Mouse (Mus musculus): ENCODE measurements at regions not wholly inside any gene's neighbourhood (a gene's known extent, or its start where the extent isn't known, plus 50 kb on each side); places are given as distances from the start of the nearest gene placed in this dataset.

GRCm38 (mm10) chr4:87718166-87718805, 314.9 kb downstream of the Mllt3 start:
- no peaks in the 10 kb centered on the region for H3K9me3 ChIP-seq (ENCODE audit: control insufficient read depth, low read length)
- H3K27me3 ChIP-seq (ENCODE audit: control insufficient read depth, insufficient read depth, low read length), result no peaks in the 10 kb centered on the region
- ATAC-seq (ENCODE audit: low FRiP score) (no peak), DNase-seq (ENCODE audit: low spot score, missing footprints) (no peak)
- H3K4me2 ChIP-seq, result no peak overlapping the region
- WGBS, result 38% methylated on average over 9 of the region's 9 CpGs
- no peak overlapping the region for H3K27ac ChIP-seq (ENCODE audit: low read depth, low read length)
- no peak overlapping the region for H3K4me3 ChIP-seq (ENCODE audit: low read depth, low read length)
- no peak overlapping the region for H3K9ac ChIP-seq (ENCODE audit: low read length)
- H3K36me3 ChIP-seq (ENCODE audit: control insufficient read depth, insufficient read depth, low read length), result no peaks in the 10 kb centered on the region
- peaks cover 9% of the 10 kb centered on the region; the same call in 1 of the 2 replicates for H3K4me1 ChIP-seq (ENCODE audit: control insufficient read depth, insufficient read depth, low read length)

GRCm38 (mm10) chr4:87715212-87715933, 317.8 kb downstream of the Mllt3 start:
- H3K9me3 ChIP-seq (ENCODE audit: control insufficient read depth, low read length), result no peaks in the 10 kb centered on the region
- peak; percentile 62; the same call in 1 of the 2 replicates for ATAC-seq (ENCODE audit: low FRiP score)
- no peaks in the 10 kb centered on the region for H3K36me3 ChIP-seq (ENCODE audit: control insufficient read depth, insufficient read depth, low read length)
- H3K27me3 ChIP-seq (ENCODE audit: control insufficient read depth, insufficient read depth, low read length), result no peaks in the 10 kb centered on the region
- peaks cover 3% of the 10 kb centered on the region; the same call in 1 of the 2 replicates for H3K4me1 ChIP-seq (ENCODE audit: control insufficient read depth, insufficient read depth, low read length)
- DNase-seq (ENCODE audit: low spot score, missing footprints), result no peak
- H3K27ac ChIP-seq (ENCODE audit: low read depth, low read length), result no peak overlapping the region
- WGBS, result 75% methylated on average over 11 of the region's 11 CpGs
- H3K9ac ChIP-seq (ENCODE audit: low read length), result no peak overlapping the region
- H3K4me3 ChIP-seq (ENCODE audit: low read depth, low read length), result no peak overlapping the region
- no peak overlapping the region for H3K4me2 ChIP-seq

- 78% methylated on average over 2 of the region's 2 CpGs for WGBS
- H3K27me3 ChIP-seq (ENCODE audit: control insufficient read depth, insufficient read depth, low read length), result no peaks in the 10 kb centered on the region
- no peaks in the 10 kb centered on the region for H3K36me3 ChIP-seq (ENCODE audit: control insufficient read depth, insufficient read depth, low read length)
- DNase-seq (ENCODE audit: low spot score, missing footprints) (no peak), ATAC-seq (ENCODE audit: low FRiP score) (no peak)
- no peak overlapping the region for H3K27ac ChIP-seq (ENCODE audit: low read depth, low read length)
- no peak overlapping the region for H3K9ac ChIP-seq (ENCODE audit: low read length)
- H3K9me3 ChIP-seq (ENCODE audit: control insufficient read depth, low read length), result no peaks in the 10 kb centered on the region
- H3K4me2 ChIP-seq, result no peak overlapping the region
- H3K4me1 ChIP-seq (ENCODE audit: control insufficient read depth, insufficient read depth, low read length), result peaks cover 4% of the 10 kb centered on the region; the same call in 1 of the 2 replicates
- no peak overlapping the region for H3K4me3 ChIP-seq (ENCODE audit: low read depth, low read length)
Measured at GRCm38 (mm10) chr4:87712691-87713090, 320.5 kb downstream of the Mllt3 start.

- no peak overlapping the region for H3K4me3 ChIP-seq (ENCODE audit: low read depth, low read length)
- H3K4me1 ChIP-seq (ENCODE audit: control insufficient read depth, insufficient read depth, low read length), result peaks cover 4% of the 10 kb centered on the region; the same call in 1 of the 2 replicates
- H3K36me3 ChIP-seq (ENCODE audit: control insufficient read depth, insufficient read depth, low read length), result no peaks in the 10 kb centered on the region
- no peaks in the 10 kb centered on the region for H3K9me3 ChIP-seq (ENCODE audit: control insufficient read depth, low read length)
- no peaks in the 10 kb centered on the region for H3K27me3 ChIP-seq (ENCODE audit: control insufficient read depth, insufficient read depth, low read length)
- WGBS, result 89% methylated on average over 3 of the region's 3 CpGs
- no peak overlapping the region for H3K9ac ChIP-seq (ENCODE audit: low read length)
- H3K27ac ChIP-seq (ENCODE audit: low read depth, low read length), result no peak overlapping the region
- no peak overlapping the region for H3K4me2 ChIP-seq
- ATAC-seq (ENCODE audit: low FRiP score) (no peak), DNase-seq (ENCODE audit: low spot score, missing footprints) (no peak)
Measured at GRCm38 (mm10) chr4:87712286-87712685, 320.9 kb downstream of the Mllt3 start.

- DNase-seq (ENCODE audit: low spot score, missing footprints) (no peak), ATAC-seq (ENCODE audit: low FRiP score) (no peak)
- Histone ChIP-seq H3K4me2 (no peak overlapping the region), H3K4me1 (ENCODE audit: control insufficient read depth, insufficient read depth, low read length) (peaks cover 4% of the 10 kb centered on the region; the same call in 1 of the 2 replicates), H3K27me3 (ENCODE audit: control insufficient read depth, insufficient read depth, low read length) (no peaks in the 10 kb centered on the region), H3K9me3 (ENCODE audit: control insufficient read depth, low read length) (no peaks in the 10 kb centered on the region), H3K4me3 (ENCODE audit: low read depth, low read length) (no peak overlapping the region), H3K9ac (ENCODE audit: low read length) (no peak overlapping the region), H3K36me3 (ENCODE audit: control insufficient read depth, insufficient read depth, low read length) (no peaks in the 10 kb centered on the region), H3K27ac (ENCODE audit: low read depth, low read length) (no peak overlapping the region)
- 89% methylated on average over 8 of the region's 8 CpGs for WGBS
Measured at GRCm38 (mm10) chr4:87711185-87711827, 321.9 kb downstream of the Mllt3 start.

GRCm38 (mm10) chr4:87708981-87709645, 324.1 kb downstream of the Mllt3 start:
- Histone ChIP-seq H3K9ac (ENCODE audit: low read length) (no peak overlapping the region), H3K4me3 (ENCODE audit: low read depth, low read length) (no peak overlapping the region), H3K36me3 (ENCODE audit: control insufficient read depth, insufficient read depth, low read length) (no peaks in the 10 kb centered on the region), H3K9me3 (ENCODE audit: control insufficient read depth, low read length) (no peaks in the 10 kb centered on the region), H3K27ac (ENCODE audit: low read depth, low read length) (no peak overlapping the region), H3K4me2 (no peak overlapping the region), H3K27me3 (ENCODE audit: control insufficient read depth, insufficient read depth, low read length) (no peaks in the 10 kb centered on the region), H3K4me1 (ENCODE audit: control insufficient read depth, insufficient read depth, low read length) (peaks cover 4% of the 10 kb centered on the region; the same call in 1 of the 2 replicates)
- no peak; the same call in 1 of the 2 replicates for ATAC-seq (ENCODE audit: low FRiP score)
- WGBS, result 17% methylated on average over 5 of the region's 5 CpGs
- no peak for DNase-seq (ENCODE audit: low spot score, missing footprints)

- DNase-seq (ENCODE audit: low spot score, missing footprints) (no peak), ATAC-seq (ENCODE audit: low FRiP score) (no peak)
- Histone ChIP-seq H3K4me2 (no peak overlapping the region), H3K36me3 (ENCODE audit: control insufficient read depth, insufficient read depth, low read length) (no peaks in the 10 kb centered on the region), H3K9me3 (ENCODE audit: control insufficient read depth, low read length) (no peaks in the 10 kb centered on the region), H3K4me1 (ENCODE audit: control insufficient read depth, insufficient read depth, low read length) (peaks cover 5% of the 10 kb centered on the region), H3K27me3 (ENCODE audit: control insufficient read depth, insufficient read depth, low read length) (no peaks in the 10 kb centered on the region), H3K4me3 (ENCODE audit: low read depth, low read length) (no peak overlapping the region), H3K9ac (ENCODE audit: low read length) (no peak overlapping the region), H3K27ac (ENCODE audit: low read depth, low read length) (no peak overlapping the region)
- WGBS, result 38% methylated on average over 2 of the region's 2 CpGs
Measured at GRCm38 (mm10) chr4:87707386-87707785, 325.8 kb downstream of the Mllt3 start.

GRCm38 (mm10) chr4:87702834-87703233, 330.3 kb downstream of the Mllt3 start:
- H3K4me3 ChIP-seq (ENCODE audit: low read depth, low read length), result no peak overlapping the region
- H3K9ac ChIP-seq (ENCODE audit: low read length), result no peak overlapping the region
- H3K27ac ChIP-seq (ENCODE audit: low read depth, low read length), result no peak overlapping the region
- H3K27me3 ChIP-seq (ENCODE audit: control insufficient read depth, insufficient read depth, low read length), result no peaks in the 10 kb centered on the region
- H3K36me3 ChIP-seq (ENCODE audit: control insufficient read depth, insufficient read depth, low read length), result no peaks in the 10 kb centered on the region
- DNase-seq (ENCODE audit: low spot score, missing footprints) (no peak), ATAC-seq (ENCODE audit: low FRiP score) (no peak)
- 55% methylated on average over 4 of the region's 4 CpGs for WGBS
- H3K4me2 ChIP-seq, result no peak overlapping the region
- H3K4me1 ChIP-seq (ENCODE audit: control insufficient read depth, insufficient read depth, low read length), result peaks cover 6% of the 10 kb centered on the region
- H3K9me3 ChIP-seq (ENCODE audit: control insufficient read depth, low read length), result no peaks in the 10 kb centered on the region
